Mouse (Mus musculus) left cerebral cortex, adult 6 months (tissue): ENCODE data around the gene Nrarp. TPM values are rescaled to one million over a fixed set of nuclear protein-coding genes. Genes with fewer than 3 reads are reported as not detected.

Source experiments
- long read RNA-seq, 2 experiments: library from polyadenylated mRNA; unstranded; transcript quantifications; one replicate each; pipeline ENCODE4 v2.0.0; 2019 to 2020
- polyA plus RNA-seq: library from polyadenylated mRNA; unstranded; fragments of <200 nt; fragmentation: Nextera tagmentation; gene quantifications from 2 replicates; pipeline ENCODE4 v1.2.3, GENCODE M21; 2021

Nrarp gene
- 1.1 and 20.3 TPM in 2 replicates for polyA plus RNA-seq
- long read RNA-seq, experiment 1, transcript Nrarp-201 (1 exons, 2,582 nt) = major isoform, 19 of 19 reads
- long read RNA-seq, experiment 1, partial matches to known transcripts = 0 of 19 reads
- long read RNA-seq, experiment 1, other reads (novel, unspliced or antisense) = 0 of 19 reads
- long read RNA-seq, experiment 2, transcript Nrarp-201 (1 exons, 2,582 nt) = major isoform, 6 of 6 reads
- long read RNA-seq, experiment 2, partial matches to known transcripts = 0 of 6 reads
- long read RNA-seq, experiment 2, other reads (novel, unspliced or antisense) = 0 of 6 reads

DNA sequence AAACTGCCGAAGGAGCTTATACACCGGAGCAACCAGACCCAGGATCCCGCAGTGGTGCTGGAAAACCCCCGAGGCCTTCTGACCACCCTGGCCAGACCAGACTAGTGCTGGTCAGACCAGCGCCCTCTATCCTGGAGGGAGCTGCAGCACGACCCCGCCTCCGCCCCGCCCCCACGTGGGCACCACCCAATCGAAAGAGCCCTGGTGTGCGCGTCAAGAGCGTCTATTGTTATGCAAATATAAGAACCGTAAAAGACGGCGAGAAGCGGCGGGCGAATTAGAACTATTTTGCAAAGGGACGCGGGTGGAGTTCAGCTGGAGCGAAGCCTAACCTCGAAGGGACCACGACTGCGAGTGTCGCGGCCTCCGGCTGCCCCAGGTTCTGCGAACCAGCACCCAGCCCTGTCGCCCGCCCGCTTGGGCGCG lies at the start of gene Nrarp:
Gene Nrarp (plus strand): TSS at position 281 of the 426 bp plus-strand sequence.

DNA sequence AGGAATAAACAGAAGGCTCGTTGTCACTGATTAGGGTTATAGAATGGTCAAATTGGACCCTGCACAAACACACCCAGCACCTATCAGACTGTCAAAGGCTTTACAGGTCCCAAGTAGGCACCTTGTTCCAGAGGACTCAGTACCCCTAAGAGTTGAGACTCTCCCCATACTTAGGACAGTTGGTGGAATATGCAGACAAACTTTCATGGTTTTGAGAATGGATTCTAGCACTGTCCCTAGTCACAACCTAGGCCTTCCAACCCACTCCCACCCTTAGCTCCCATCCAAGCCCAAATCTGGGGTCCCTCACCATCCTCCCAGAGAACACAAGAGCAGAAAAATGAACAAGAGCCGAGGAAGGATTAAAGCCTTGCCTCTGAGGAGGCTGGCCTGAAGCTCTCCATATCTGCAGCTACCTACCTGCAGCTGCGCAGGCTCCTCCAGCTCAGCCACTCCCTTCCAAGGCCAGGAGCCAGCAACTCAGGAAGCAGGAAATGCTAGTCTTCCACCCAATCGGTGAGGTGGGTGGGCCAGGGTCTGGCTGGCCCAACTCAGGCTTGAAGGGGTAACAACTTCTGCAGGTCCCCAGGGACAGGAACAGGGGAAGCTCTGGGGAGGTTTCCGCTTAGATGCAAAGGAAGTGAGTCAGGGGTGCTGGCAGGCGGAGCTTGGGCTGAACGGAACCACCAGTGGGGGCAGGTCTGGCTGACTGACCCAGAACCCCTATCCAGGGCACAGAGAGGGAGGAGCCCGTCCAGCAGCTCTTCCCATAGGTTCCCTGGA lies 15.8 kb downstream of the Nrarp start, which contains the start of gene Tor4a:
Gene Tor4a (minus strand): TSS at position 715 of the 783 bp plus-strand sequence.

DNA sequence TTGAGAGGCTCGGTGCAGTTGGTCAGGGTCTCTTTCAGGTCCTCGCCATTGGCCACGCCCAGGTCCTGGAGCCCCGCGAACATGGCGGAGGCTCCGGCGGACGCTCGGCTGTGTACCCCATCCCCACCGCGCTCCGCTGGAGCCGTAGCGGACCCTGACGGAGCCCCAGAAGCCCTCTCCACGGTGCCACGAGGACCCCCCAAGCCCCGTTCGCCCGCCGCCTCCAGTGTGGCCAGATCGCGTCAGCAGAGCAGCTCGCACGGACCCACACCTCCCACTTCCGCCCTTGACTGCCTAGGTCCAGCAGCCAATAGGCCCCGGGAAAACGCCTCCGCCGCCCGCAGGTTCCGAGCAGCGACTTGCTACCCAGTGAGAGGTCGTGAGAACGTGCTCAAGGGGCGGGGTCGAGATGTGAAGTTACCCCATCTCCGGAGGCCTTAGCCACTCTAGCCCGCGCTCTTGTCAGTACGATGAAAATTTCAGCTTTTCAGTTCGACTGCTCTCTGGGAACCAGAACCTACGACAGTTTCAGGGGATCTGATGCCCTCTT lies 30.6 kb downstream of the Nrarp start, which contains the start of gene Nelfb:
Gene Nelfb (minus strand): TSS at position 369 of the 550 bp plus-strand sequence.

DNA sequence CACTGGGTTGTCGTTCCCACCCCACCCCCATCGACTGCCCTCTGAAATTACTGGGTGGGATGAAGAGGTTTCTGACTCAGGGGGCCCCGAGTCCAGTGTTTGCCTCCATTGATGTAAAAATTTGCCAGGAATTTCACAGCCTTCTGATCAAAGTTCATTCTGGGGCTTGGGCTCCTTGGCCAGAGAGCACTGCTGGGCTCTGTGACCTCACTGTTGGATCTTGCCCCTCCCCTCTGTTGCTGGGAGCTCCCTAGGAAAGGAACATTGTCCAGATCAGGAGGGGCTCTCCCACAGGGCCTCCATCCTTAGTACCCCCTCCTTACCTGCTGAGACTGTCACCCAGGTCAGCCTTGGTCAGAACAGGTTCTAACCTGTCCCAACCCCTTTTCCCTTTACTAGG lies 33.9 kb downstream of the Nrarp start, which contains the start of gene Stpg3:
Gene Stpg3 (minus strand): TSS at position 194 of the 400 bp plus-strand sequence.

DNA sequence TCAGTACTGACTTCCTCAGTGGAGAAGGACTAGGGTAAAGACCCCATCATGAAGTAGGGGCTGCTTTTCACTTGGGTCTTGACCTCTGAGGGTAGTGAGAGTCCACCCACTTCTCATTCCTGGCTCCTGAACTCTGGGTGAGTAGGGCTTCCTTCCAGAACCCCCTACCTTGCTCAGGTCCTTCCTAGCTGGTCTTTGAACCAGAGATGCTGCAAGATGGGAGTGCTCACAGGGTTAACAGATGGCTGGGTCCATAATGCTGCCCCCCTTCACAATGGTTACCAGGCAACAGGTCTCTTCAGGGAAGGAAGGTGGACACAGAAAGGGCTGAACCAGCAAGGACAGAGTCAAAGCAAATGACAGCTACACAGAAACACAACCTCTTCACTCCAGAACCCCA lies 37.9 kb downstream of the Nrarp start, which contains the start of gene Fam166a:
Gene Fam166a (plus strand): TSS at position 301 of the 400 bp plus-strand sequence.

DNA sequence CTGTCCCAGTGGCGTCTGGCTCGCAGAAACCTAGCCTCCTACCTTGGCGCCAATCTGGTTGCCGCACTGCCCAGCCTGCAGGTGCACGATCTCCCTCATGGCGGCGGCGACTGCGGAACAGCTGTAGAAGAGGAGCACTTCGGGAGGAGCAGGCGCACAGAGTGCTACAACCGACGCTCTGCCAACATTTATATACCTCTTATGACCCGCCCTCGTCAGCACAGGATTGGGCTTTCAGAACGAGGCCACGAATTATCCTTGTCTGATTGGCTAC lies 43.9 kb downstream of the Nrarp start, which contains the start of gene Tubb4b:
Gene Tubb4b (minus strand): TSS at position 211 of the 274 bp plus-strand sequence.

Other genes with a start within 250 kb of the Nrarp start
- 5.0 and 6.5 TPM in 2 replicates for gene Arrdc1, start 245.5 kb upstream of the Nrarp start, polyA plus RNA-seq
- gene Zmynd19, start 231.0 kb upstream of the Nrarp start, polyA plus RNA-seq = 2.2 and 21.5 TPM in 2 replicates
- gene Dph7, start 218.4 kb upstream of the Nrarp start, polyA plus RNA-seq = 28.4 and 37.8 TPM in 2 replicates
- gene Mrpl41, start 205.7 kb upstream of the Nrarp start, polyA plus RNA-seq = 193 and 199 TPM in 2 replicates
- gene Pnpla7, start 204.7 kb upstream of the Nrarp start, polyA plus RNA-seq = 6.0 and 8.4 TPM in 2 replicates
- 342 and 371 TPM in 2 replicates for gene Nsmf, start 126.4 kb upstream of the Nrarp start, polyA plus RNA-seq
- gene Entpd8, start 100.5 kb upstream of the Nrarp start, polyA plus RNA-seq = not detected in 2 replicates
- not detected in 2 replicates for gene Noxa1, start 85.6 kb upstream of the Nrarp start, polyA plus RNA-seq
- gene Tor4a, start 16.1 kb downstream of the Nrarp start, polyA plus RNA-seq = 1.7 and 2.3 TPM in 2 replicates
- gene Nelfb, start 30.7 kb downstream of the Nrarp start, polyA plus RNA-seq = 35.3 and 40.2 TPM in 2 replicates
- gene Stpg3, start 33.9 kb downstream of the Nrarp start, polyA plus RNA-seq = not detected in 2 replicates
- 11.9 and 28.8 TPM in 2 replicates for gene Fam166a, start 38.0 kb downstream of the Nrarp start, polyA plus RNA-seq
- 509 and 600 TPM in 2 replicates for gene Tubb4b, start 43.9 kb downstream of the Nrarp start, polyA plus RNA-seq
- gene Slc34a3, start 53.6 kb downstream of the Nrarp start, polyA plus RNA-seq = 0.60 and 0.72 TPM in 2 replicates
- not detected in 2 replicates for gene Rnf224, start 56.0 kb downstream of the Nrarp start, polyA plus RNA-seq
- gene Rnf208, start 61.5 kb downstream of the Nrarp start, polyA plus RNA-seq = 55.7 and 180 TPM in 2 replicates
- gene Cysrt1, start 61.7 kb downstream of the Nrarp start, polyA plus RNA-seq = 0.25 TPM in 1 of 2 replicates, not detected in the other
- 1.1 and 1.6 TPM in 2 replicates for gene AL732309.1, start 66.1 kb downstream of the Nrarp start, polyA plus RNA-seq
- gene Tmem203, start 74.7 kb downstream of the Nrarp start, polyA plus RNA-seq = 34.3 and 36.9 TPM in 2 replicates
- gene Tprn, start 81.9 kb downstream of the Nrarp start, polyA plus RNA-seq = 9.4 and 13.1 TPM in 2 replicates
- 77.5 and 87.9 TPM in 2 replicates for gene Ssna1, start 91.7 kb downstream of the Nrarp start, polyA plus RNA-seq
- gene Anapc2, start 91.7 kb downstream of the Nrarp start, polyA plus RNA-seq = 33.8 and 42.6 TPM in 2 replicates
- 0.56 TPM in 1 of 2 replicates, not detected in the other for gene Tmem210, start 107.4 kb downstream of the Nrarp start, polyA plus RNA-seq
- 0.21 TPM in 1 of 2 replicates, not detected in the other for gene Lrrc26, start 109.2 kb downstream of the Nrarp start, polyA plus RNA-seq
- 87.7 and 146 TPM in 2 replicates for gene Grin1, start 138.4 kb downstream of the Nrarp start, polyA plus RNA-seq
- gene Man1b1, start 151.6 kb downstream of the Nrarp start, polyA plus RNA-seq = 17.0 and 18.5 TPM in 2 replicates
- gene Dpp7, start 175.6 kb downstream of the Nrarp start, polyA plus RNA-seq = 17.8 and 22.5 TPM in 2 replicates
- gene Uap1l1, start 184.9 kb downstream of the Nrarp start, polyA plus RNA-seq = 20.6 and 34.9 TPM in 2 replicates
- 1.2 and 1.7 TPM in 2 replicates for gene Sapcd2, start 191.6 kb downstream of the Nrarp start, polyA plus RNA-seq
- 21.4 and 31.9 TPM in 2 replicates for gene Entpd2, start 215.1 kb downstream of the Nrarp start, polyA plus RNA-seq
- gene Npdc1, start 218.6 kb downstream of the Nrarp start, polyA plus RNA-seq = 232 and 408 TPM in 2 replicates
- not detected in 2 replicates for gene Fut7, start 242.5 kb downstream of the Nrarp start, polyA plus RNA-seq
- 21.7 and 39.7 TPM in 2 replicates for gene Abca2, start 247.9 kb downstream of the Nrarp start, polyA plus RNA-seq